Mouse (Mus musculus): ENCODE results near the gene Fam71e1. TPM values are rescaled to one million over a fixed set of nuclear protein-coding genes. Genes with fewer than 3 reads are reported as not detected.

The Fam71e1 gene
- polyA plus RNA-seq, 1 experiment, result 7.4 TPM

DNA sequence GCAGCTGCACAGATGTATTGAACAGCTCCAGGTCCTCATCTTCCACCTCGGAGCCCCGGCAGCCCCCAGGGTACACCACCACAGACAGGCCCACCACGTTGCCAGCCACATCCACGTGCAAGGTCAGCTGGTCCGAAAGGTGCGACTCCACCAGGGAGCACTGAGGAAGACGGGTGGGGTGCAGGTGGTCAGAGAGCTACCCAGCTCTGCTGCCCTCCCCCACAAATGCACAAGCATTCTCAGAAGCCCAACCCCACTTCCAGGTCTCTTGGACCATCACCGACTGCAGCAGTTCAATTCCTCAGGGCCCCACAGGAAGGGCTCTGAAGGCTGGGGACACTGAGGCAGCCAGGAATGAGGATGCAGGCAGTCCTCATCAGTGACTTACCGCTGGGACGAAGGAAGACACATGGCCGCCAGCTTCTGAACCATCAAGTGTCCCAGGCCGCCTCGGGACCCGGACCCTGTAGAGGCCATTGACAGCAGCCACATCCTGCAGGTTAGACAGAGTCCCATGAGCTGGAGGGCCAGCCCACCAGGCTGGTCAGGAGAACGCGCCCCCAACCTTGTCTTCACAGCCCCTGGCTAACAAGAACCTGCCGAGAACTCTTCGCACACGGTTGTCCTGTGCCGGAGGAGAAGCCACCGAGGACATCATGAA is 4.1 kb upstream of the Fam71e1 start:
- TF ChIP-seq EP300 (IDR thresholded peaks at IDR 0.05; ENCODE audit: insufficient read depth, low read depth, low read length) (no peak), CTCF (IDR thresholded peaks at IDR 0.05; ENCODE audit: low read depth, low read length) (no peak), POLR2A (IDR thresholded peaks at IDR 0.05; ENCODE audit: insufficient read depth, low read length) (no peak)
- Histone ChIP-seq H3K4me3 (ENCODE audit: low read depth, low read length) (no peak overlapping the region), H3K36me3 (ENCODE audit: control insufficient read depth, insufficient read depth, low read length, poor library complexity, severe bottlenecking) (no peaks in the 10 kb centered on the region), H3K27ac (ENCODE audit: insufficient read depth, low read length) (no peak overlapping the region), H3K4me1 (ENCODE audit: control insufficient read depth, insufficient read depth, low read length) (no peaks in the 10 kb centered on the region), H3K9ac (ENCODE audit: low read depth, poor library complexity, severe bottlenecking) (no peak overlapping the region), H3K27me3 (ENCODE audit: control insufficient read depth, insufficient read depth, low read length, poor library complexity, severe bottlenecking) (no peaks in the 10 kb centered on the region), H3K9me3 (replicated peaks; ENCODE audit: control insufficient read depth, insufficient read depth, low read length, poor library complexity, severe bottlenecking) (no peaks in the 10 kb centered on the region)

DNA sequence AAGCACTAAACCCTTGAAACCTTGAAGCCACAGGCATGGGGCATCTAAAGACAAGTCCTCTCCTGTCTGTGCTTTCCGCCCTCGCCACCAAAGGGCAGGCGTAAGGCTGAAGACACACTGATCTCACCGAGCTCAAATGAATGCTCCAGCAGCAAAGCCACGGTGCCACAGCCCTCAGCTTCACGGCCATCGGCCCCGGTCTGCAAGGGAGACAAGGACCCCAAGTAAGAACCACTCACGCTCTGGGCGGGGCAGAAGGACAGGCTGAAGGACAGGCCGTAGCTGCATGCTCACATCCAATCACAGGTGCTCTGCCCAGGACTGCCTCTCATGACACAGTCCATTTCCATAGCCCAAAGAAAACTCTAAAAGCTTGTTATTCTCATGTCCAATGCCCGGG is 1.7 kb upstream of the Fam71e1 start:
- H3K27me3 ChIP-seq (ENCODE audit: control insufficient read depth, insufficient read depth, low read length, poor library complexity, severe bottlenecking), result no peaks in the 10 kb centered on the region
- no peaks in the 10 kb centered on the region for H3K9me3 ChIP-seq (replicated peaks; ENCODE audit: control insufficient read depth, insufficient read depth, low read length, poor library complexity, severe bottlenecking)
- peak overlapping the region; percentile 0; the same call in 1 of the 2 replicates for H3K4me3 ChIP-seq (ENCODE audit: low read depth, low read length)
- TF ChIP-seq EP300 (IDR thresholded peaks at IDR 0.05; ENCODE audit: insufficient read depth, low read depth, low read length), result 0 out of 2 replicates have a peak, but pooled peaks have one; percentile 8
- no peak for TF ChIP-seq POLR2A (IDR thresholded peaks at IDR 0.05; ENCODE audit: insufficient read depth, low read length)
- H3K4me1 ChIP-seq (ENCODE audit: control insufficient read depth, insufficient read depth, low read length), result no peaks in the 10 kb centered on the region
- no peak overlapping the region for H3K9ac ChIP-seq (ENCODE audit: low read depth, poor library complexity, severe bottlenecking)
- H3K27ac ChIP-seq (ENCODE audit: insufficient read depth, low read length), result no peak overlapping the region; the same call in 1 of the 2 replicates
- H3K36me3 ChIP-seq (ENCODE audit: control insufficient read depth, insufficient read depth, low read length, poor library complexity, severe bottlenecking), result no peaks in the 10 kb centered on the region

DNA sequence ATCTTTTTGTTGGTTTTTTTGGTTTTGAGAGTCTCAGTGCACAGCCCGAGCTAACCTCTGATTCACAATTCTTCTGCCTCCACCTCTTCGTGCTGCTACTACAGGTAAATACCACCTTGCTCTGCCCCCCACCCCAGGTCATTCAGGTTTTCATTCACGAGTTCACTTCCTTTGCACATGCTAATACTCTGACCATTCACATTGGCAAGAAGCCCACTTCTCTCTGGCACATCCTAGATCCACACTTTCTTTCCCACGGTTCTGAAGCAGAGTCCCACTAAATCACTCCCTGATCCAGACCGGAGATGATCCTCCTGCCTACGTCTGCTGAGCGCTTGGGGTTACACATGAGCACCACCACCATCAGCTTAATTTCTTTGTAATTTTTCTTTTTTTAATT is 1.3 kb upstream of the Fam71e1 start:
- H3K27me3 ChIP-seq (ENCODE audit: control insufficient read depth, insufficient read depth, low read length, poor library complexity, severe bottlenecking), result no peaks in the 10 kb centered on the region
- TF ChIP-seq EP300 (IDR thresholded peaks at IDR 0.05; ENCODE audit: insufficient read depth, low read depth, low read length), result no peak
- TF ChIP-seq CTCF (IDR thresholded peaks at IDR 0.05; ENCODE audit: low read depth, low read length), result no peak
- no peak for TF ChIP-seq POLR2A (IDR thresholded peaks at IDR 0.05; ENCODE audit: insufficient read depth, low read length)
- no peaks in the 10 kb centered on the region for H3K9me3 ChIP-seq (replicated peaks; ENCODE audit: control insufficient read depth, insufficient read depth, low read length, poor library complexity, severe bottlenecking)
- H3K4me3 ChIP-seq (ENCODE audit: low read depth, low read length), result peak overlapping the region; percentile 75
- H3K4me1 ChIP-seq (ENCODE audit: control insufficient read depth, insufficient read depth, low read length), result no peaks in the 10 kb centered on the region
- H3K9ac ChIP-seq (ENCODE audit: low read depth, poor library complexity, severe bottlenecking), result peak overlapping the region; percentile 80
- H3K36me3 ChIP-seq (ENCODE audit: control insufficient read depth, insufficient read depth, low read length, poor library complexity, severe bottlenecking), result no peaks in the 10 kb centered on the region
- H3K27ac ChIP-seq (ENCODE audit: insufficient read depth, low read length), result peak overlapping the region; percentile 62

DNA sequence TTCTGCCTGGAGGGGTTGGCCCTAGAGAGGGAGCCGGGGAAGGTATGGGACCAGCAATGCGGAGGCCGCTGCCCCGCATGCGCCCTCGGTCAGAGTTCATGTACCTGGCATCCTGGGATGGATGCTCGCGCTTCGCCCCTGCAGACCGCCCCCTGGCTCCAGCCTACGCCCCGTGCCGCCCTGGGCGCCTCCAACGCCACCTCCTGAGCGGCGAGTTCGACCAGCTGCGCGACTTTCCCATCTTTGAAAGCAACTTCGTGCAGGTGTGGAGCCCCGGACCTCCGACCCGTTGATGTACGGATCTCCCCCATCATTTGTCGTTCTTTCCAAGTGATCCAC is 359 bp downstream of the Fam71e1 start:
- Histone ChIP-seq H3K4me1 (ENCODE audit: control insufficient read depth, insufficient read depth, low read length) (no peaks in the 10 kb centered on the region), H3K9ac (ENCODE audit: low read depth, poor library complexity, severe bottlenecking) (peak overlapping the region; percentile 62), H3K9me3 (replicated peaks; ENCODE audit: control insufficient read depth, insufficient read depth, low read length, poor library complexity, severe bottlenecking) (no peaks in the 10 kb centered on the region), H3K27ac (ENCODE audit: insufficient read depth, low read length) (peak overlapping the region; percentile 81), H3K27me3 (ENCODE audit: control insufficient read depth, insufficient read depth, low read length, poor library complexity, severe bottlenecking) (no peaks in the 10 kb centered on the region), H3K4me3 (ENCODE audit: low read depth, low read length) (peak overlapping the region; percentile 81), H3K36me3 (ENCODE audit: control insufficient read depth, insufficient read depth, low read length, poor library complexity, severe bottlenecking) (no peaks in the 10 kb centered on the region)
- no peak for TF ChIP-seq POLR2A (IDR thresholded peaks at IDR 0.05; ENCODE audit: insufficient read depth, low read length)
- no peak for TF ChIP-seq EP300 (IDR thresholded peaks at IDR 0.05; ENCODE audit: insufficient read depth, low read depth, low read length)
- TF ChIP-seq CTCF (IDR thresholded peaks at IDR 0.05; ENCODE audit: low read depth, low read length), result no peak

DNA sequence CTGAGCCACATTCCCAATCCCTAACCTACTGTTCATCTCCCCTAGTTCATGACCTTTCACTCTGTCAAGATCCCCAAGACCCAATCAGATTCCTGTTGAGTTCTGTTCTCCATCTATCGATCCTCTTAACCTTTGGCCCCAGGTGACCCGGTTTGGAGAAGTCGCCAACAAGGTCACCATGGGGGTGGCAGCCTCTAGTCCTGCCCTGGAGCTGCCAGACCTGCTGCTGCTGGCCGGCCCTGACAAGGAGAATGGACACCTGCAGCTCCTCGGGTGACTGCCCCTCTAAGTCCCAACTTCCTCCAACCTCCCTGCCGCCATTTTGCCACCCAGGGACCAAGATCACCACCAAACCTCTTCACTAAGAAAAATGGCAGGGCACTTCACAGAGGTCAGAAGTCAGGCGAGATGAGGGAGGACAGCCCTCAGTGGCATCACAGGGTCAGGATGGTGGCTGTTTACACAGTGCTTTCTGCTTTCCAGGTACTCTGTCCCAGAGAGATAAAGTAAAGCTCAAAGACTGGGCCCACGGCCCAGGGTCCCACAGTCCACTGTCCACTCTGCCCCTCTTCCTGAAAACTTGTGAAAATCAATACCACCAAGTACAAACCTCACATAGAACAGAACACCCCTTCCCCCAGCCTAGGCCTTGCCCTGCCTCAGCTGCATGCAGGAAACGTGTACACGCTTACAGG is 1.1 kb downstream of the Fam71e1 start:
- Histone ChIP-seq H3K9ac (ENCODE audit: low read depth, poor library complexity, severe bottlenecking) (peak overlapping the region; percentile 62), H3K27ac (ENCODE audit: insufficient read depth, low read length) (peak overlapping the region; percentile 31; the same call in 1 of the 2 replicates), H3K27me3 (ENCODE audit: control insufficient read depth, insufficient read depth, low read length, poor library complexity, severe bottlenecking) (no peaks in the 10 kb centered on the region), H3K4me1 (ENCODE audit: control insufficient read depth, insufficient read depth, low read length) (no peaks in the 10 kb centered on the region), H3K36me3 (ENCODE audit: control insufficient read depth, insufficient read depth, low read length, poor library complexity, severe bottlenecking) (no peaks in the 10 kb centered on the region), H3K9me3 (replicated peaks; ENCODE audit: control insufficient read depth, insufficient read depth, low read length, poor library complexity, severe bottlenecking) (no peaks in the 10 kb centered on the region), H3K4me3 (ENCODE audit: low read depth, low read length) (peak overlapping the region; percentile 41)
- TF ChIP-seq POLR2A (IDR thresholded peaks at IDR 0.05; ENCODE audit: insufficient read depth, low read length), result no peak
- TF ChIP-seq CTCF (IDR thresholded peaks at IDR 0.05; ENCODE audit: low read depth, low read length), result no peak

DNA sequence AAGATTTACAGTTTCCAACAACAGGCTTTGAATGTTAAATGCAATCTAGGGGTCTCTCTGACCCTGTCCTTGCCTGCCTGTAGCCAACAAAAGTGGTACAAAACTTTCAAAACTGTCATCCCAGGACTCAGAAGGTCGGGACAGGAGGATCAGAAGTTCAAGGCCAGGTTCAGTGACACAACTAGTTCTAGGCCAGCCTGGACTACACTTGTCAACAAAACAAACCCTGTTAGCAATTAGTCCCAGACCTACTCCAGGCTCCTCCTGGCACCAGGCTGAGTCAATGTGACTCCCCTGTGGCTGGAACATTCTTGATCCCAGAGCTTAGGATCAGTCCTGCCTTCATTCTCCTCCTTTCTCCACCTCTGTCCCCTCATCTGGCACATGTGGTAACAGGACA is 2.5 kb downstream of the Fam71e1 start:
- H3K27me3 ChIP-seq (ENCODE audit: control insufficient read depth, insufficient read depth, low read length, poor library complexity, severe bottlenecking), result no peaks in the 10 kb centered on the region
- TF ChIP-seq EP300 (IDR thresholded peaks at IDR 0.05; ENCODE audit: insufficient read depth, low read depth, low read length) (no peak), POLR2A (IDR thresholded peaks at IDR 0.05; ENCODE audit: insufficient read depth, low read length) (no peak), CTCF (IDR thresholded peaks at IDR 0.05; ENCODE audit: low read depth, low read length) (no peak)

More for the DNA sequence above, 2.5 kb downstream of the Fam71e1 start:
- Histone ChIP-seq H3K36me3 (ENCODE audit: control insufficient read depth, insufficient read depth, low read length, poor library complexity, severe bottlenecking) (no peaks in the 10 kb centered on the region), H3K9ac (ENCODE audit: low read depth, poor library complexity, severe bottlenecking) (no peak overlapping the region), H3K4me3 (ENCODE audit: low read depth, low read length) (no peak overlapping the region), H3K4me1 (ENCODE audit: control insufficient read depth, insufficient read depth, low read length) (no peaks in the 10 kb centered on the region), H3K9me3 (replicated peaks; ENCODE audit: control insufficient read depth, insufficient read depth, low read length, poor library complexity, severe bottlenecking) (no peaks in the 10 kb centered on the region), H3K27ac (ENCODE audit: insufficient read depth, low read length) (no peak overlapping the region)

All from ES-Bruce4 (cell line).